Mouse (Mus musculus): ENCODE measurements around the gene Swap70.

DNA sequence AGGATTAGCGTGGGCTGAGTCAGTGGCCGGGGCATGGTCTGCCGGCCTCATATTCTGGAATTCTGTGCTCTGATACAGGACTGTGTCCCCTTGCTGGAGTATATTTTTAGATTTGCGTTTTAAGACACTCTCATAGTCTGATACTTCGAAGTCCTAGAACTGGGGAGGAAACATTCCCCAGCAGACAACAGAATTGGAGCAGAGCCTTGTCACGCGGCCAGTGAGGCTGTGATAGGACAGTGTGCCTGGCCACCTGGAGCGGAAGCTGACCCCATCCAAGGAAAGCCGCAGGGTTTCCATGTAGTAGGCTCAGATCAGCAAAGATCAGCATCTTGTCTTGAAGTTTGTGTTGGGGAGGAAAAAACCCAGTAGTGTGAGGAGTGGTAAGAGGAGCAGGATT lies 23.6 kb downstream of the Swap70 start:
- TF ChIP-seq EP300 (IDR thresholded peaks at IDR 0.05; ENCODE audit: low read depth) (no peak), CTCF (IDR thresholded peaks at IDR 0.05; ENCODE audit: low read depth) (no peak)

Measured in liver, embryonic 14.5 days (tissue).